Mouse (Mus musculus) kidney, adult 2 months (tissue): ENCODE results near the gene Lce1f.

Source experiments
- CTCF ChIP-seq: fragments of 200-500 bp; conservative IDR thresholded peaks from 2 replicates; pipeline ENCODE4 v1.5.1; 2011; ENCODE audit warnings: low read depth, mild to moderate bottlenecking, control low read depth, low read length, moderate library complexity, mixed read lengths; ENCODE audit not compliant: insufficient read depth, insufficient read length
- POLR2A ChIP-seq: fragments of 200-500 bp; IDR thresholded peaks from one replicate; pipeline ENCODE4 v1.6.1; 2011; ENCODE audit warnings: low read depth, low read length, control low read depth

DNA sequence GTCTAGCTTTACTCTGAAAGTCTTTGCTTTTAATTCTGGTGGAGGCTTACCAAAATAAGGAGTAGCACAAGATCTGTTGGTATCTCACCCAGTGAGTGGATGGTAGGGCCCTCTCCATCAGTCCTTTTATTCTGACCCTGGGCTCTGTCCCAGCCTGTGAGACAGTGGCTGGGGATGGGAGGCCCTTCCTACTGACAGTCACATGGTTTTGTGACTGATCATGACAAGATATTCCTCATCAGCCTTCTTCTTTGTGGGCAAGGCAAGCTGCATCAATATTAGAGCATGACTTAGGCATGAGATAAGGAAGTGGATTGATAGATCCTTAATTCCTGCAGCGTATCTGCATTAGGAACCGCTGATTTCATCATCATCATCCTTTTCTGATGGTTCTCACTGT, 11.2 kb downstream of the Lce1f start, which contains the start of gene Lce1e:
- TF ChIP-seq CTCF, result no peak
- no peak for TF ChIP-seq POLR2A
